Mouse (Mus musculus) thymus, postnatal 0 days (tissue): ENCODE data around the gene Usp26. TPM values are rescaled to one million over a fixed set of nuclear protein-coding genes. Genes with fewer than 3 reads are reported as not detected.

Experiments used
- DNase-seq: peaks from one replicate; pipeline ENCODE4 v3.0.0-alpha.2; 2015; ENCODE audit warnings: low spot score
- polyA plus RNA-seq: library from polyadenylated mRNA; unstranded; fragments of >200 nt; fragmentation: Nextera tagmentation; extraction: Ambion mirVana; gene quantifications from 2 replicates; pipeline ENCODE4 v1.2.1, GENCODE M21; 2015

The Usp26 gene
- not detected in 2 replicates for polyA plus RNA-seq

GRCm38 (mm10) chrX:51801133-51801532 lies at the start of gene Usp26:
TSS of gene Usp26 (minus strand) at chrX:51801233.
- no peak for DNase-seq

GRCm38 (mm10) chrX:51814466-51815247 lies 13.6 kb upstream of the Usp26 start:
- no peak for DNase-seq

GRCm38 (mm10) chrX:51767457-51767856 lies 33.6 kb downstream of the Usp26 start:
- DNase-seq = no peak

- peak; percentile 12 for DNase-seq
These were observed 64.6 kb downstream of the Usp26 start for GRCm38 (mm10) chrX:51736450-51736849.

- no peak for DNase-seq
These were observed 86.8 kb downstream of the Usp26 start for GRCm38 (mm10) chrX:51714086-51714745.

GRCm38 (mm10) chrX:51712996-51713395 lies 88.0 kb downstream of the Usp26 start:
- no peak for DNase-seq

Other genes starting within 250 kb of the Usp26 start
- gene Hs6st2, start 119.4 kb downstream of the Usp26 start, polyA plus RNA-seq = 0.75 and 0.98 TPM in 2 replicates
- gene 1700080O16Rik, start 171.5 kb upstream of the Usp26 start, polyA plus RNA-seq = not detected in 2 replicates